Mouse (Mus musculus) testis, adult 2 months (tissue): Measurements from ENCODE around the gene Gapdh.

ENCODE experiments used
- CTCF ChIP-seq: fragments of 200-500 bp; IDR thresholded peaks from 2 replicates; pipeline ENCODE4 v1.5.1; 2012; ENCODE audit warnings: low read depth, mild to moderate bottlenecking, inconsistent platforms, low read length, moderate library complexity; ENCODE audit not compliant: control insufficient read depth, insufficient read depth, insufficient replicate concordance
- POLR2A ChIP-seq: fragments of 200-500 bp; IDR thresholded peaks from 2 replicates; pipeline ENCODE4 v1.6.1; 2012; ENCODE audit warnings: low read depth, mild to moderate bottlenecking, inconsistent platforms, low read length, moderate library complexity; ENCODE audit not compliant: control insufficient read depth

DNA sequence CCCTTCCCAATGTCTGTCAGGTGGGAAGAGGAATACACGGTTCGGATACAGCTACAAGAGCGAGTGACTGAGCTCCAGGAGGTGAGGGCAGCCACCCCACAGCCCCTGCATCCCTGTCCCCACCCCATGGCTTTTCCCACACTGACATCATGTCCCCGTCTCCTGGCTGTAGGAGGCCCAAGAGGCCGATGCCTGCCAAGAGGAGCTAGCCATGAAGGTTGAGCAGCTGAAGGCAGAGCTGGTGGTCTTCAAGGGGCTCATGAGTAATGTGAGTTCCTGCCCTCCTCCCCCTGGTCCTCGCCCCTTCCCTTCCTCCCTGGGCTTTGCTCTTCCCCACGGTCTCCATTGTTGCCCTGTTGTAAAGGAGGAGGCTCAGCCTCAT, 16.7 kb downstream of the Gapdh start:
- no peak for TF ChIP-seq CTCF
- TF ChIP-seq POLR2A = no peak
